In genomic region chr11:107639657-107640056, GRCm38 (mm10) we compare ENCODE assay signal across 20 mouse cellular contexts.
"Had no signal": no experiment of that assay in that cellular context is flagged by ENCODE, and none has a peak within 500 bp of the region (broad histone marks: within the 10 kb centered on the region; RNA-seq: fewer than 3 reads in every experiment).

No protein-coding gene starts in this region.

- H3K27ac ChIP-seq: kidney, embryonic 15.5 days; limb, embryonic 10.5 days; limb, embryonic 13.5 days; liver, embryonic 12.5 days; liver, embryonic 15.5 days; lung, embryonic 15.5 days; stomach, embryonic 15.5 days had no signal

- H3K9me3 ChIP-seq: kidney, embryonic 15.5 days; limb, embryonic 10.5 days; limb, embryonic 13.5 days; liver, embryonic 12.5 days; liver, embryonic 15.5 days; lung, embryonic 15.5 days; stomach, embryonic 15.5 days had no signal

- H3K4me1 ChIP-seq: kidney, embryonic 15.5 days; limb, embryonic 10.5 days; limb, embryonic 13.5 days; liver, embryonic 12.5 days; liver, embryonic 15.5 days; lung, embryonic 15.5 days; stomach, embryonic 15.5 days had no signal

- H3K9ac ChIP-seq: kidney, embryonic 15.5 days; limb, embryonic 13.5 days; liver, embryonic 12.5 days; liver, embryonic 15.5 days; lung, embryonic 15.5 days; stomach, embryonic 15.5 days had no signal

- ATAC-seq: liver, embryonic 12.5 days had no signal

- H3K4me2 ChIP-seq: kidney, embryonic 15.5 days; limb, embryonic 13.5 days; liver, embryonic 12.5 days; liver, embryonic 15.5 days; lung, embryonic 15.5 days; midbrain, embryonic 11.5 days; stomach, embryonic 15.5 days had no signal

- H3K27me3 ChIP-seq: kidney, embryonic 15.5 days; limb, embryonic 13.5 days; liver, embryonic 12.5 days; liver, embryonic 15.5 days; lung, embryonic 15.5 days; stomach, embryonic 15.5 days had no signal

- H3K4me3 ChIP-seq: kidney, embryonic 15.5 days; limb, embryonic 10.5 days; limb, embryonic 13.5 days; liver, embryonic 12.5 days; liver, embryonic 15.5 days; lung, embryonic 15.5 days; stomach, embryonic 15.5 days had no signal

- DNase-seq: kidney, adult 8-10 months; kidney, postnatal 10 days; kidney, postnatal 36 days; liver; lung, adult 18-20 months; lung, postnatal 10 days; lung, postnatal 36 days; midbrain, embryonic 14.5 days; right cerebral cortex, adult 18-20 months; right cerebral cortex, postnatal 14 days; right cerebral cortex, postnatal 4 days; thymus, postnatal 25 days had no signal
